Mouse (Mus musculus): ENCODE measurements around the gene Rbbp8nl.

DNA sequence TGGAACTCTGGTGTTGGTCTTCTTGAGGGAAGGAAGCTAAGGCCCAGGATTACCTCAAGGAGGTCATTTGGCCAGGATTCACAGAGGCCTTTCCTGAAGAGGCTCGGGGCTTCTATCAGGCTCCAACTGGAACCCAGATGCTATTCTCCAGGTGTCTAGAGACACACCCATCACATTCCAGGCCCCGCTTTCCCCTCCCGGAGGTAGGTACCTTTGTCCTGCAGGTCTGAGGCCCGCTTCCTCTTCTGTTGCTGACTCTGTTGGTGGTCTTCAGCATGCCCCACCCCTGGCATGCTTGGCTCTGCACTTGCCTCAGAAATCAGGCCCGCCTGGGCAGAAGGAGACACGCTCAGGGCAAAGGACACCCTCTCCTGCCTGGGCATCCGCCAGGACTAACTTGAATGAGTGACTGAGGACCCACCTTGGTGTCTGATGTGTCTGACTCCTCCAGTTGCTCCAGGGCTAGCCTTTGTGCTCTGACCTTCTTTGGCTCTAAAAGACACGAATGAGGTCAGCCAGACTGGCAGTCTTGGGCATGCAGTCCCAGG is 11.8 kb downstream of the Rbbp8nl start:
- no peak for TF ChIP-seq POLR2A (IDR thresholded peaks at IDR 0.05; ENCODE audit: borderline replicate concordance, low read depth, low read length)
- TF ChIP-seq CTCF (IDR thresholded peaks at IDR 0.05; ENCODE audit: low read depth, low read length), result no peak
